Mouse (Mus musculus): ENCODE results near the gene Tnfsf8. TPM values are rescaled to one million over a fixed set of nuclear protein-coding genes. Genes with fewer than 3 reads are reported as not detected.

Tnfsf8 gene
- total RNA-seq (2023) = under 1 TPM in 1 of 2 experiments, not detected in 1; 0.11 TPM

DNA sequence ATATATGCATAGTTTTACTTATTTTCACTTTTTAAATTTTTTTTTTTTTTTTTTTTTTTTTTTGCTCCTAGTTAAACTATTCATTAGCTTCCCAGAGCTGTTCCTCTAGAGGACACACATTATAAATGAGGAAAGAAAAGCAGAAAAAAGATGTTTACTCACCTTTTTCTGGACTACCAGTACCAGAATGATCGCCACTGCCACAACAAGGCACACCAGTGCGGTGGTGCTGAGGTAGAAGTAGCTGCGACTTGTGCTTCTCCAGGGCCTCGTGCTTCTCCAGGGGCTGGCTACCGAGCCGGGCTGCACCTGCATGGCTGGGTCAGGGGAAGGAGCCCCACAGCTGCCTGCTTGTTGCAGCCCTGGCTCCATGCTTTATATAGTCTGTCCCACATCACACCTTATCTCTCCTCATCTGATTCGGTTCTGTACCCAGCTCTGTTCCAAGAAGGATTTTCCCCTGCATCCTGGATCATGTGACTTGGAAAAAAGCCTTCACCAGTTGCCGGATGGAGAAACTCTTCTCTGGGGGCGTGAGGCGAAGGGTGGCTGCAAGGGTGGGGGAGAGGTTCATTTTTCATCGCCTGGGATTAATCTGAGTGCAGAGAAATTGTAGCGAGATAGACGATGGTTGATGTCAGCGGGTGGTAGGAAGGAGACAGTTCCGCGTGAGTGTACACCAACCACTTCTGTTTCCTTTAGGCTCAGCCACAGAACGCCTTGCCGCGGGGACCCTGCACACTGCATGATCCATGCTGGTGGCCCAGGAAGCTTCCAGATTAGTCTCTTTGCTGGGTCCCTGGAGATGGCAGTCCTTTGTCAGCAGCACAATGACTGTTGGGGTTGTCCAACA is at the start of gene Tnfsf8:
Gene Tnfsf8, minus strand, starts transcription at position 660 of the 853 bp plus-strand sequence.

Other genes with a start within 250 kb of the Tnfsf8 start
- not detected for gene Tex48, start 238.9 kb downstream of the Tnfsf8 start, total RNA-seq (2023)
- gene Gm11214, start 198.0 kb downstream of the Tnfsf8 start, total RNA-seq (2023) = not detected
- not detected for gene Tnfsf15, start 116.2 kb downstream of the Tnfsf8 start, total RNA-seq (2023)
- under 1 TPM; 0.38 to 0.53 TPM for gene Tnc, start 185.7 kb upstream of the Tnfsf8 start, total RNA-seq (2023)

Measured in neutrophil, adult 59 days (primary cell).